Mouse (Mus musculus): ENCODE results near the gene Popdc3. TPM values are rescaled to one million over a fixed set of nuclear protein-coding genes. Genes with fewer than 3 reads are reported as not detected.

Gene Popdc3
- polyA plus RNA-seq, 1 experiment from 2014 or later: 15.5 TPM

GRCm38 (mm10) chr10:45229954-45230353, 52.1 kb downstream of the Popdc3 start:
- peak overlapping the region; percentile 82 for H3K27ac ChIP-seq (ENCODE audit: low read depth, low read length)
- peak overlapping the region; percentile 20 for H3K4me2 ChIP-seq
- WGBS (ENCODE audit: insufficient replicate concordance): 4% methylated on average over 4 of the region's 4 CpGs
- H3K36me3 ChIP-seq (ENCODE audit: control insufficient read depth, insufficient read depth, low read length): no peaks in the 10 kb centered on the region
- ATAC-seq (replicated peaks; ENCODE audit: insufficient number of reproducible peaks, low FRiP score, low TSS enrichment): peak; percentile 84
- no peak overlapping the region for H3K4me3 ChIP-seq (ENCODE audit: low read depth, low read length)
- H3K4me1 ChIP-seq (ENCODE audit: control insufficient read depth, insufficient read depth, low read length): peaks cover 13% of the 10 kb centered on the region
- H3K9me3 ChIP-seq (replicated peaks; ENCODE audit: control insufficient read depth, low read length): no peaks in the 10 kb centered on the region
- H3K27me3 ChIP-seq (ENCODE audit: control insufficient read depth, insufficient read depth, low read length): no peaks in the 10 kb centered on the region
- H3K9ac ChIP-seq (ENCODE audit: low read depth, low read length): no peak overlapping the region

GRCm38 (mm10) chr10:45233351-45233750, 55.5 kb downstream of the Popdc3 start:
- ATAC-seq (replicated peaks; ENCODE audit: insufficient number of reproducible peaks, low FRiP score, low TSS enrichment): no peak
- WGBS (ENCODE audit: insufficient replicate concordance): 75% methylated on average over 6 of the region's 6 CpGs

GRCm38 (mm10) chr10:45236304-45236703, 58.4 kb downstream of the Popdc3 start:
- Histone ChIP-seq H3K4me2 (no peak overlapping the region), H3K9me3 (replicated peaks; ENCODE audit: control insufficient read depth, low read length) (no peaks in the 10 kb centered on the region), H3K4me1 (ENCODE audit: control insufficient read depth, insufficient read depth, low read length) (no peaks in the 10 kb centered on the region), H3K4me3 (ENCODE audit: low read depth, low read length) (no peak overlapping the region), H3K36me3 (ENCODE audit: control insufficient read depth, insufficient read depth, low read length) (no peaks in the 10 kb centered on the region), H3K27ac (ENCODE audit: low read depth, low read length) (no peak overlapping the region), H3K9ac (ENCODE audit: low read depth, low read length) (no peak overlapping the region), H3K27me3 (ENCODE audit: control insufficient read depth, insufficient read depth, low read length) (no peaks in the 10 kb centered on the region)
- 34% methylated on average over 3 of the region's 3 CpGs for WGBS (ENCODE audit: insufficient replicate concordance)
- no peak for ATAC-seq (replicated peaks; ENCODE audit: insufficient number of reproducible peaks, low FRiP score, low TSS enrichment)

More at GRCm38 (mm10) chr10:45233351-45233750, 55.5 kb downstream of the Popdc3 start:
- Histone ChIP-seq H3K9me3 (replicated peaks; ENCODE audit: control insufficient read depth, low read length) (no peaks in the 10 kb centered on the region), H3K4me1 (ENCODE audit: control insufficient read depth, insufficient read depth, low read length) (peaks cover 13% of the 10 kb centered on the region), H3K36me3 (ENCODE audit: control insufficient read depth, insufficient read depth, low read length) (no peaks in the 10 kb centered on the region), H3K9ac (ENCODE audit: low read depth, low read length) (no peak overlapping the region), H3K4me3 (ENCODE audit: low read depth, low read length) (no peak overlapping the region), H3K27ac (ENCODE audit: low read depth, low read length) (no peak overlapping the region), H3K27me3 (ENCODE audit: control insufficient read depth, insufficient read depth, low read length) (no peaks in the 10 kb centered on the region), H3K4me2 (no peak overlapping the region)

- no peak for ATAC-seq (replicated peaks; ENCODE audit: insufficient number of reproducible peaks, low FRiP score, low TSS enrichment)
- H3K4me1 ChIP-seq (ENCODE audit: control insufficient read depth, insufficient read depth, low read length): no peaks in the 10 kb centered on the region
- 66% methylated on average over 5 of the region's 5 CpGs for WGBS (ENCODE audit: insufficient replicate concordance)
- no peak overlapping the region for H3K4me2 ChIP-seq
- no peak overlapping the region for H3K4me3 ChIP-seq (ENCODE audit: low read depth, low read length)
- no peak overlapping the region for H3K27ac ChIP-seq (ENCODE audit: low read depth, low read length)
- no peak overlapping the region for H3K9ac ChIP-seq (ENCODE audit: low read depth, low read length)
- no peaks in the 10 kb centered on the region for H3K36me3 ChIP-seq (ENCODE audit: control insufficient read depth, insufficient read depth, low read length)
- H3K9me3 ChIP-seq (replicated peaks; ENCODE audit: control insufficient read depth, low read length): no peaks in the 10 kb centered on the region
- no peaks in the 10 kb centered on the region for H3K27me3 ChIP-seq (ENCODE audit: control insufficient read depth, insufficient read depth, low read length)
Measured at GRCm38 (mm10) chr10:45237492-45237891, 59.6 kb downstream of the Popdc3 start.

- H3K36me3 ChIP-seq (ENCODE audit: control insufficient read depth, insufficient read depth, low read length): no peaks in the 10 kb centered on the region
- H3K27ac ChIP-seq (ENCODE audit: low read depth, low read length): no peak overlapping the region
- H3K9ac ChIP-seq (ENCODE audit: low read depth, low read length): no peak overlapping the region
- no peak overlapping the region for H3K4me2 ChIP-seq
- 69% methylated on average over 1 of the region's 1 CpGs for WGBS (ENCODE audit: insufficient replicate concordance)
- H3K4me3 ChIP-seq (ENCODE audit: low read depth, low read length): no peak overlapping the region
- H3K9me3 ChIP-seq (replicated peaks; ENCODE audit: control insufficient read depth, low read length): no peaks in the 10 kb centered on the region
- no peaks in the 10 kb centered on the region for H3K4me1 ChIP-seq (ENCODE audit: control insufficient read depth, insufficient read depth, low read length)
- H3K27me3 ChIP-seq (ENCODE audit: control insufficient read depth, insufficient read depth, low read length): no peaks in the 10 kb centered on the region
- ATAC-seq (replicated peaks; ENCODE audit: insufficient number of reproducible peaks, low FRiP score, low TSS enrichment): no peak
Measured at GRCm38 (mm10) chr10:45260477-45260876, 82.6 kb downstream of the Popdc3 start.

GRCm38 (mm10) chr10:45262126-45262525, 84.2 kb downstream of the Popdc3 start:
- Histone ChIP-seq H3K4me2 (no peak overlapping the region), H3K4me1 (ENCODE audit: control insufficient read depth, insufficient read depth, low read length) (no peaks in the 10 kb centered on the region), H3K36me3 (ENCODE audit: control insufficient read depth, insufficient read depth, low read length) (no peaks in the 10 kb centered on the region), H3K4me3 (ENCODE audit: low read depth, low read length) (no peak overlapping the region), H3K27ac (ENCODE audit: low read depth, low read length) (no peak overlapping the region), H3K27me3 (ENCODE audit: control insufficient read depth, insufficient read depth, low read length) (no peaks in the 10 kb centered on the region), H3K9me3 (replicated peaks; ENCODE audit: control insufficient read depth, low read length) (no peaks in the 10 kb centered on the region), H3K9ac (ENCODE audit: low read depth, low read length) (no peak overlapping the region)
- no peak for ATAC-seq (replicated peaks; ENCODE audit: insufficient number of reproducible peaks, low FRiP score, low TSS enrichment)
- WGBS (ENCODE audit: insufficient replicate concordance): 81% methylated on average over 3 of the region's 3 CpGs

- Histone ChIP-seq H3K4me1 (ENCODE audit: control insufficient read depth, insufficient read depth, low read length) (no peaks in the 10 kb centered on the region; the same call in 1 of the 2 replicates), H3K9me3 (replicated peaks; ENCODE audit: control insufficient read depth, low read length) (no peaks in the 10 kb centered on the region), H3K36me3 (ENCODE audit: control insufficient read depth, insufficient read depth, low read length) (no peaks in the 10 kb centered on the region), H3K27ac (ENCODE audit: low read depth, low read length) (no peak overlapping the region), H3K27me3 (ENCODE audit: control insufficient read depth, insufficient read depth, low read length) (no peaks in the 10 kb centered on the region), H3K4me2 (no peak overlapping the region), H3K9ac (ENCODE audit: low read depth, low read length) (no peak overlapping the region), H3K4me3 (ENCODE audit: low read depth, low read length) (no peak overlapping the region)
- WGBS (ENCODE audit: insufficient replicate concordance): 45% methylated on average over 3 of the region's 3 CpGs
- no peak for ATAC-seq (replicated peaks; ENCODE audit: insufficient number of reproducible peaks, low FRiP score, low TSS enrichment)
Measured at GRCm38 (mm10) chr10:45276499-45276898, 98.6 kb downstream of the Popdc3 start.

GRCm38 (mm10) chr10:45276995-45277394, 99.1 kb downstream of the Popdc3 start:
- no peak overlapping the region for H3K9ac ChIP-seq (ENCODE audit: low read depth, low read length)
- H3K27me3 ChIP-seq (ENCODE audit: control insufficient read depth, insufficient read depth, low read length): no peaks in the 10 kb centered on the region
- WGBS (ENCODE audit: insufficient replicate concordance): 64% methylated on average over 5 of the region's 5 CpGs
- H3K4me3 ChIP-seq (ENCODE audit: low read depth, low read length): no peak overlapping the region
- ATAC-seq (replicated peaks; ENCODE audit: insufficient number of reproducible peaks, low FRiP score, low TSS enrichment): peak; percentile 35; the same call in 1 of the 2 replicates
- no peaks in the 10 kb centered on the region for H3K36me3 ChIP-seq (ENCODE audit: control insufficient read depth, insufficient read depth, low read length)
- no peaks in the 10 kb centered on the region; the same call in 1 of the 2 replicates for H3K4me1 ChIP-seq (ENCODE audit: control insufficient read depth, insufficient read depth, low read length)
- H3K27ac ChIP-seq (ENCODE audit: low read depth, low read length): no peak overlapping the region
- no peaks in the 10 kb centered on the region for H3K9me3 ChIP-seq (replicated peaks; ENCODE audit: control insufficient read depth, low read length)
- no peak overlapping the region for H3K4me2 ChIP-seq

- no peak overlapping the region for H3K9ac ChIP-seq (ENCODE audit: low read depth, low read length)
- WGBS (ENCODE audit: insufficient replicate concordance): 43% methylated on average over 5 of the region's 5 CpGs
- H3K4me1 ChIP-seq (ENCODE audit: control insufficient read depth, insufficient read depth, low read length): peaks cover 5% of the 10 kb centered on the region
- no peaks in the 10 kb centered on the region for H3K36me3 ChIP-seq (ENCODE audit: control insufficient read depth, insufficient read depth, low read length)
- peak overlapping the region; percentile 32; the same call in 1 of the 2 replicates for H3K4me2 ChIP-seq
- ATAC-seq (replicated peaks; ENCODE audit: insufficient number of reproducible peaks, low FRiP score, low TSS enrichment): no peak
- H3K27me3 ChIP-seq (ENCODE audit: control insufficient read depth, insufficient read depth, low read length): peaks cover 5% of the 10 kb centered on the region; the same call in 1 of the 2 replicates
- H3K4me3 ChIP-seq (ENCODE audit: low read depth, low read length): no peak overlapping the region
- H3K27ac ChIP-seq (ENCODE audit: low read depth, low read length): peak overlapping the region; percentile 41; the same call in 1 of the 2 replicates
- H3K9me3 ChIP-seq (replicated peaks; ENCODE audit: control insufficient read depth, low read length): no peaks in the 10 kb centered on the region
Measured at GRCm38 (mm10) chr10:45285651-45286050, 107.8 kb downstream of the Popdc3 start.
